Mouse (Mus musculus) brain, adult 2 months (tissue): Measurements from ENCODE around the gene Spryd3.

Source experiments
- DNase-seq: peaks from one replicate; pipeline ENCODE4 v3.0.0; 2011; ENCODE audit warnings: low read depth, low spot score

Spryd3 gene

DNA sequence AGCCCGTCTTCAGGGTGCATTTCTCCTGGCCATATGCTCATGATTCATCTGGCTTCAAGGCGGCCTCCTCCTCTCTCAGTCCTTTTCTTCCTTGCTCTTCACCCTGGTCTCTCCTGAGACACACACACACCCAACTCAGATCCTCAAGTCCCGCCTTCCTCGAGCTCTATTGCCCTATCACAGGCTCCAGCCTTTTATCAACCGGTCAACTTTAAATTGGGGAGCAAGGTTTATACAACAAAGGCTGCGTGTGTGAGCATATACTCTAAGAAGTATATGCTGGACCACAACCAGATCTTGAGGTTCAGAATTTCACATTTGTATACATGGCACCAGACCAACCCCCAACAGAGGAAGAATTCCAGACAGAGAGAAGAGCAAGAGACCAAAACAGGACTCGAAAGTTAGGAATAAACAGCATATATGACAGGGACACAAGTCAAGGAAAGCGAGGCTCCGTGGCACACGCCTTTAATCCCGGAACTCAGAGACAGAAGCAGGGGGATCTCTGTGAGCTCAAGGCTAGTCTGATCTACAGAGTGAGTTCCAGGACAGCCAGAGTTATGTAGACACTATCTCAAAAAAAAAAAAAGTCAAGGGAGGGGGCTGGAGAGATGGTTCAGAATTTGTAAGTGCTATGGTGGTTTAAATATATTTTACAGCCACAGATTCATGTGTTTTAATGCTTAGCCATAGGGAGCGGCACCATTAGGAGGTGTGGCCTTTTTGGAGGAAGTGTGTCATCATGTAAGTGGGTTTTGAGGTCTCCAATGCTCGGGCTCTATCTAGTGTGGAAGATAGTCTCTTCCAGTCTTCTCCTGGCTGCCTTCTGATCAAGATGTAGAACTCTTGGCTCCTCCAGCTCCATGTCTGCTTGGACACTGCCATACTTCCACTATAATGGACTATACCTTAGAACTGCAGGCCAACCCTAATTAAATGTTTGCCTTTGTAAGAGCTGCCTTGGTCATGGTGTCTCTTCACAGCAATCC lies 65.3 kb downstream of the Spryd3 start:
- DNase-seq, result no peak
